Mouse (Mus musculus) midbrain, embryonic 15.5 days (tissue): ENCODE results near the gene 4931428F04Rik. TPM values are rescaled to one million over a fixed set of nuclear protein-coding genes. Genes with fewer than 3 reads are reported as not detected.

Source experiments
- microRNA counts: library from miRNA; unstranded; fragments of <30 nt; microRNA quantifications from one replicate; lab custom pipeline; 2016
- microRNA-seq: library from miRNA; unstranded; fragments of <30 nt; microRNA quantifications from one replicate; pipeline ENCODE4, GENCODE M21; 2016
- polyA plus RNA-seq: library from polyadenylated mRNA; unstranded; fragments of >200 nt; fragmentation: Nextera tagmentation; extraction: Ambion mirVana; gene quantifications from 2 replicates; pipeline ENCODE4 v1.2.1, GENCODE M21; 2015

4931428F04Rik gene
- polyA plus RNA-seq, 1 experiment from 2014 or later = 173 TPM

MicroRNA genes within 50 kb of the gene (microRNA counts, 519-probe panel; counts per million panel counts)
- 2,275 counts per million, percentile 32 among the panel's probes with 10 or more counts for microRNA mmu-miR-328 (lab: Ali Mortazavi, UCI)

Small RNA genes lying within 50 kb of the gene (microRNA-seq; reads per million reads assigned to microRNA genes)
- gene Gm27320 = not detected
- 346 reads per million, percentile 66 among the genes with 10 or more reads in this experiment for gene Mir328

Other genes with a start within 250 kb of the 4931428F04Rik start
- not detected in 2 replicates for gene Ces3a, start 241.3 kb downstream of the 4931428F04Rik start, polyA plus RNA-seq
- not detected in 2 replicates for gene Ces3b, start 206.1 kb downstream of the 4931428F04Rik start, polyA plus RNA-seq
- 0.06 TPM in 1 of 2 replicates, not detected in the other for gene Ces4a, start 158.1 kb downstream of the 4931428F04Rik start, polyA plus RNA-seq
- 20.3 and 22.5 TPM in 2 replicates for gene Cbfb, start 119.2 kb downstream of the 4931428F04Rik start, polyA plus RNA-seq
- 37.1 and 37.6 TPM in 2 replicates for gene D230025D16Rik, start 64.7 kb downstream of the 4931428F04Rik start, polyA plus RNA-seq
- gene B3gnt9, start 34.7 kb downstream of the 4931428F04Rik start, polyA plus RNA-seq = 8.1 TPM in 2 replicates
- gene Tradd, start 25.3 kb downstream of the 4931428F04Rik start, polyA plus RNA-seq = 13.5 and 13.6 TPM in 2 replicates
- gene Fbxl8, start 25.2 kb downstream of the 4931428F04Rik start, polyA plus RNA-seq = 0.99 and 1.3 TPM in 2 replicates
- 0.25 and 0.42 TPM in 2 replicates for gene Hsf4, start 20.1 kb downstream of the 4931428F04Rik start, polyA plus RNA-seq
- 4.0 and 4.5 TPM in 2 replicates for gene Nol3, start 13.7 kb downstream of the 4931428F04Rik start, polyA plus RNA-seq
- gene Exoc3l, start 6.2 kb upstream of the 4931428F04Rik start, polyA plus RNA-seq = 11.8 and 12.7 TPM in 2 replicates
- gene E2f4, start 7.8 kb upstream of the 4931428F04Rik start, polyA plus RNA-seq = 45.3 and 48.9 TPM in 2 replicates
- gene Elmo3, start 15.7 kb upstream of the 4931428F04Rik start, polyA plus RNA-seq = 1.1 and 1.3 TPM in 2 replicates
- 0.68 and 1.1 TPM in 2 replicates for gene Lrrc29, start 36.4 kb upstream of the 4931428F04Rik start, polyA plus RNA-seq
- gene Tmem208, start 36.5 kb upstream of the 4931428F04Rik start, polyA plus RNA-seq = 130 and 139 TPM in 2 replicates
- 0.88 and 1.2 TPM in 2 replicates for gene Fhod1, start 58.1 kb upstream of the 4931428F04Rik start, polyA plus RNA-seq
- 12.0 and 12.2 TPM in 2 replicates for gene Slc9a5, start 59.0 kb upstream of the 4931428F04Rik start, polyA plus RNA-seq
- 2.1 and 2.4 TPM in 2 replicates for gene Plekhg4, start 83.4 kb upstream of the 4931428F04Rik start, polyA plus RNA-seq
- gene Kctd19, start 123.6 kb upstream of the 4931428F04Rik start, polyA plus RNA-seq = not detected in 2 replicates
- 0.97 and 1.3 TPM in 2 replicates for gene Lrrc36, start 123.7 kb upstream of the 4931428F04Rik start, polyA plus RNA-seq
- 125 and 127 TPM in 2 replicates for gene Tppp3, start 181.7 kb upstream of the 4931428F04Rik start, polyA plus RNA-seq
- 36.5 and 39.9 TPM in 2 replicates for gene Zdhhc1, start 207.0 kb upstream of the 4931428F04Rik start, polyA plus RNA-seq
- gene Hsd11b2, start 228.9 kb upstream of the 4931428F04Rik start, polyA plus RNA-seq = 4.7 and 4.9 TPM in 2 replicates